Mouse (Mus musculus) testis, adult 2 months (tissue): ENCODE measurements around the gene Nelfb.

Source experiments
- CTCF ChIP-seq: fragments of 200-500 bp; IDR thresholded peaks from 2 replicates; pipeline ENCODE4 v1.5.1; 2012; ENCODE audit warnings: low read depth, mild to moderate bottlenecking, inconsistent platforms, low read length, moderate library complexity; ENCODE audit not compliant: control insufficient read depth, insufficient read depth, insufficient replicate concordance
- POLR2A ChIP-seq: fragments of 200-500 bp; IDR thresholded peaks from 2 replicates; pipeline ENCODE4 v1.6.1; 2012; ENCODE audit warnings: low read depth, mild to moderate bottlenecking, inconsistent platforms, low read length, moderate library complexity; ENCODE audit not compliant: control insufficient read depth

- no peak for TF ChIP-seq POLR2A
- no peak for TF ChIP-seq CTCF
Observed at GRCm38 (mm10) chr2:25194486-25195171, 16.7 kb downstream of the Nelfb start.
